Mouse (Mus musculus): ENCODE measurements around the gene Tmeff2. TPM values are rescaled to one million over a fixed set of nuclear protein-coding genes. Genes with fewer than 3 reads are reported as not detected.

The Tmeff2 gene
- polyA plus RNA-seq, 1 experiment = not detected

DNA sequence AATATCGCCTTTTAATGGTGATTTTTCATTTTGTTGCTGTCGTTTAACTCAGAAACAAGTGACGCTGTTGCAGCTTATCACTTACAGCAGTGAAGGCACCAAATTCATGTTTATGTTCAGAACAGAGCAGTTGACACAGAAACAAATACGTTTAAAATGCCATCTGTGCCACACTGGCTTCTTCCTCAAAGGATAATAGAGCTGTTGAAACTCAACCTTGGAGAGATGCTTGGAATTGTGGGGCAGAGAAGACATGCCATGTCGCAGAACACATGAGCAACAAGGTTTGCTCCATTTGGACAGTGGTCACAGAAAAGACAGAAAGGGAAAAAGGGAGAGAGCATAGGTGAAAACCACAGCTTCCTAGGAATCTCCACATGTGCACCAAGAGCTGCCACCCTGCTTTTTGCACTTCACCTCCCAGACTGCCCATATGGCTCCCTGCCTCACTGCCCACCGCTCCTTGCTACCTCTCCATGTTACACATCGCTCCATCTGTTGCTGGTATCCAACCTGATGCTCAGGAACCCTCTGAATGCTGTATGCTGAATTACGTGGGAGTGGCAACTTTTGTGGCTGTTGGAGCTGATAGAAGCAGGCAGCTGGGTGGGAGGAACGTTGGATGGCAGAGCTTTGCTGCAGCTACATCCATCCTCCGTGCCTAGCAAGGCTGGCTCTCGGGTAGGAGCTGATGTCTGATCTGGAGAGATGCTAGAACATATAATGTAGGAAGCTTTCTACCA lies 298.8 kb downstream of the Tmeff2 start:
- no peak for TF ChIP-seq GATA1 (IDR thresholded peaks at IDR 0.05; ENCODE audit: low read length)
- no peak for TF ChIP-seq TAL1 (IDR thresholded peaks at IDR 0.05; ENCODE audit: low read length)
- no peaks in the 10 kb centered on the region for H3K27me3 ChIP-seq (ENCODE audit: control insufficient read depth)
- H3K4me1 ChIP-seq (ENCODE audit: control insufficient read depth) = no peaks in the 10 kb centered on the region
- H3K9me3 ChIP-seq (ENCODE audit: control insufficient read depth, low read length) = peaks cover 3% of the 10 kb centered on the region; the same call in 1 of the 2 replicates
- no peak overlapping the region for H3K4me3 ChIP-seq (replicated peaks)
- no peaks in the 10 kb centered on the region for H3K36me3 ChIP-seq (ENCODE audit: control insufficient read depth)

DNA sequence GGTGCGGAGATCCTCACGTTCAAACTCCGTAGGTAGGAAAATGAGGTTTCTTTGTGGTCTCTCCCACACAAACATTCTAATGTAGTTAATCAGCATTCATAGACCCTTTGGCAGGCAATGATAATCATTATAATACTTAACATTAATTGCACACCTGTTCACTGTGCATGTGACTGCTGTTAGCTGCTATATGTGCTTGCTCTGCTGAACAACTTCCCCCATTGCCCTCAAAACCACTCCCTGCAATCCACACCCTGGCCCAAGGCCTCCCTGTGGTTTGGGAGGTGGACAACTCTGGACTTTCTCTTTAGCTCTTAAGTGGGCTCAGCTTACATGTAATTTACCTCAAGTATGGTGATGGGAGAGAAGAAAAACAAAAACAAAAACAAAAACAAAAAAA lies 299.5 kb downstream of the Tmeff2 start:
- Histone ChIP-seq H3K9me3 (ENCODE audit: control insufficient read depth, low read length) (peaks cover 3% of the 10 kb centered on the region; the same call in 1 of the 2 replicates), H3K4me1 (ENCODE audit: control insufficient read depth) (no peaks in the 10 kb centered on the region), H3K4me3 (replicated peaks) (no peak overlapping the region), H3K36me3 (ENCODE audit: control insufficient read depth) (no peaks in the 10 kb centered on the region), H3K27me3 (ENCODE audit: control insufficient read depth) (no peaks in the 10 kb centered on the region)
- TF ChIP-seq GATA1 (IDR thresholded peaks at IDR 0.05; ENCODE audit: low read length) (no peak), TAL1 (IDR thresholded peaks at IDR 0.05; ENCODE audit: low read length) (no peak)

DNA sequence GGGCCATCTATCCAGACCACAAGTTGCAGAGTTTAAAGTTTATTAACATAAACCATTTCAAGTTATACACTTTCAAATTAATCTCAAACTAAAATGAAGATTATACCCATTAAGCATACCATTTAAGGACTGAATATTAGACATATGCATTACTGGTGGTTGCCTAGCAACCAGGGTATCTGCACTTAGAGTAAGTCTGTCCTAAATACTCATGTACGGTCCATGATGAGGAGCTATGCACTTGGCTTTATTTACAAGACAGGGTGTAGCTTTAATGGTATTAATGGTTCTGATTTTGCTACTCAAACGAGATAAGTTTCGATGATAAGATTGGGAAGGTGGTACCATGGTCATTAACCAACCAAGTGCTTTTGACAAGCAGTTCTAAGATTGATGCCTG lies 315.2 kb downstream of the Tmeff2 start:
- Histone ChIP-seq H3K9me3 (ENCODE audit: control insufficient read depth, low read length) (no peaks in the 10 kb centered on the region), H3K27me3 (ENCODE audit: control insufficient read depth) (no peaks in the 10 kb centered on the region), H3K4me1 (ENCODE audit: control insufficient read depth) (no peaks in the 10 kb centered on the region), H3K36me3 (ENCODE audit: control insufficient read depth) (no peaks in the 10 kb centered on the region), H3K4me3 (replicated peaks) (no peak overlapping the region)
- TF ChIP-seq TAL1 (IDR thresholded peaks at IDR 0.05; ENCODE audit: low read length) = no peak
- no peak for TF ChIP-seq GATA1 (IDR thresholded peaks at IDR 0.05; ENCODE audit: low read length)

DNA sequence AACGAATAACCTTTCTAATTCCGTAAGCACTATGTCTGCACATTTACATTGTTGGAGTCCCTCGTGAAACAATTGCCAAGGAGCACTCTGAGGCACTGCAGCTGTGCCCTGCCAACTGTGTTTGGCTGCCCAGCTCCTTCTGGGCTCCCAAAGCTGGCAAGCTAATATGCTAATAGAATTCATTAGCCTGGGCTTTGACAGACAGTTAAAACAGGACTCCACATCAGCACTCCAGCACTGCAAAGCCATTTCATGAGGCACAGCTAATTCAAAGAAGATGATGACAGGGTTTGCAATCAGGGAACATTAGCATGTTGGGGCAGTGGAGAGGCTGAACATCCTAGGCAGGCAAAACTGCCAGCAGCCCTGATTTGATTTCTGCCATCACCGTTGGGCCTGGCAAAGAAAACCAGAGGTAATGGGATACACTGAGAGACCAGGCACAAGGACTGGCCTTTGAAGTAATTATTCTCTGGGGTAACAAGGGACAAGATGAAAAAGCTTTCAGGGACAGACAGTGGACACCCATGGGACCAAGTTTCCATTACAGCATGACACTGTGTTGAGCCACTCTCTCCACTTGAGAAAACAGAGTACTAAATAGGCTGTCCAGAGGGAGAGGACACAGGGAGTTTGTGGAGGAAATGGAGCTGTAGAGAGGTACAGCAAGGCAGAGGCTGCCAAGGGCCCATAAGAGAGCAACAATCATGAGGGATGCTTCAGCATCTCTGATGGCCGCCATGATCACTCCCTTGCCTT lies 316.0 kb downstream of the Tmeff2 start:
- no peaks in the 10 kb centered on the region for H3K9me3 ChIP-seq (ENCODE audit: control insufficient read depth, low read length)
- no peaks in the 10 kb centered on the region for H3K4me1 ChIP-seq (ENCODE audit: control insufficient read depth)
- no peak overlapping the region for H3K4me3 ChIP-seq (replicated peaks)
- no peaks in the 10 kb centered on the region for H3K36me3 ChIP-seq (ENCODE audit: control insufficient read depth)
- no peaks in the 10 kb centered on the region for H3K27me3 ChIP-seq (ENCODE audit: control insufficient read depth)
- TF ChIP-seq GATA1 (IDR thresholded peaks at IDR 0.05; ENCODE audit: low read length) = no peak
- no peak for TF ChIP-seq TAL1 (IDR thresholded peaks at IDR 0.05; ENCODE audit: low read length)

DNA sequence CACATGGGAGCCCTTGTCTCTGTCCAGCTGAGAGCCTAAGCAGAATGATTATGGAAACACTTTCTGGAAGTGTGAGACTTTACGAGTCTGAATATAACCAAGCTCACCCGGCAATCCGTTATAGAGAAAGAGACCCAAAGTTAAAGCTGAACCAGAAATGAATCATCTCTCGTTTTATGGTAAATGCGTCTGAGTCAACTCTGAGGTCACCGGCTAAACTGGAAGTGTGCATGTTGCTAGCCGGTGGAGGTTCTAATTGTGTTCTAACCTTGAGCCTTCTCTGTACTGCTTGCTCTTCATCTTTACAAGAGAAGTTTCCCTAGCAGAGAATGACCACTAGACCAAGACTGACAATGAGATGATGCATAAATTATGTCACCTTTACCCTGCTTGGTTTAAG lies 316.8 kb downstream of the Tmeff2 start:
- Histone ChIP-seq H3K4me3 (replicated peaks) (no peak overlapping the region), H3K36me3 (ENCODE audit: control insufficient read depth) (no peaks in the 10 kb centered on the region), H3K4me1 (ENCODE audit: control insufficient read depth) (no peaks in the 10 kb centered on the region), H3K27me3 (ENCODE audit: control insufficient read depth) (no peaks in the 10 kb centered on the region), H3K9me3 (ENCODE audit: control insufficient read depth, low read length) (no peaks in the 10 kb centered on the region)
- TF ChIP-seq GATA1 (IDR thresholded peaks at IDR 0.05; ENCODE audit: low read length) (no peak), TAL1 (IDR thresholded peaks at IDR 0.05; ENCODE audit: low read length) (no peak)

DNA sequence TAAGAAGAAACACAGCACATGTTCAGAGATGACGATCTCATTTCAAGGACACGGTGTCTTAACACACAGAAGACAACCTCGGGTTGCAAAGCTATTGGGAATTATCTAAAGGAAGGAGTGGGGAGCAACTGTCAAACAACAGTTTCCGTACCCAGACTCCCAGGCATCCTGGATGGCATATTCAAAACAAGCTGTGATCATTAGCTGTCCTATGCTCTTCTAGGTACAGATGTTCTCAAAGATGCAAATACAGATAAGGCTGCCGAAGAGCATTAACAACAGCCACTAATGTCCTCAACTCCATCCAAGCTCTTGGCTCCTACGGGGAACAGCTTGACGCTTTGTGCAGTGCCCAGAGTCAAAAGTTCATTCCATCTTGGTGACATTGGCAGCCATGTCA lies 324.7 kb downstream of the Tmeff2 start:
- Histone ChIP-seq H3K36me3 (ENCODE audit: control insufficient read depth) (no peaks in the 10 kb centered on the region), H3K4me3 (replicated peaks) (no peak overlapping the region), H3K9me3 (ENCODE audit: control insufficient read depth, low read length) (no peaks in the 10 kb centered on the region), H3K4me1 (ENCODE audit: control insufficient read depth) (no peaks in the 10 kb centered on the region), H3K27me3 (ENCODE audit: control insufficient read depth) (no peaks in the 10 kb centered on the region)
- TF ChIP-seq GATA1 (IDR thresholded peaks at IDR 0.05; ENCODE audit: low read length) = no peak
- TF ChIP-seq TAL1 (IDR thresholded peaks at IDR 0.05; ENCODE audit: low read length) = no peak

Data from erythroblast, embryonic 14.5 days (primary cell).